Mouse (Mus musculus) limb, embryonic 12.5 days (tissue): ENCODE results near the gene Tcp11. TPM values are rescaled to one million over a fixed set of nuclear protein-coding genes. Genes with fewer than 3 reads are reported as not detected.

ENCODE experiments used
- ATAC-seq: fragments of 200-750 bp; cut with Nextera tagmentation; 2 replicates; pipeline ENCODE4 v1.8.0; 2017; ENCODE audit warnings: low read depth, moderate TSS enrichment; ENCODE audit not compliant: insufficient number of reproducible peaks, insufficient read depth, low FRiP score, low TSS enrichment
- H3K27ac ChIP-seq: fragments of 300-500 bp; sonication (generic); 2 replicates; pipeline ENCODE4 v1.5.1; 2016; ENCODE audit warnings: mild to moderate bottlenecking, moderate library complexity
- H3K27me3 ChIP-seq: fragments of 300-500 bp; sonication (generic); 2 replicates; pipeline ENCODE4 v1.6.1; 2016; ENCODE audit warnings: mild to moderate bottlenecking, moderate library complexity
- H3K36me3 ChIP-seq: fragments of 300-500 bp; sonication (generic); 2 replicates; pipeline ENCODE4 v1.6.1; 2016; ENCODE audit warnings: mild to moderate bottlenecking, moderate library complexity
- H3K4me1 ChIP-seq: fragments of 300-500 bp; sonication (generic); replicated peaks from 2 replicates; pipeline ENCODE4 v1.6.1; 2016
- H3K4me2 ChIP-seq: fragments of 300-500 bp; sonication (generic); 2 replicates; pipeline ENCODE4 v1.6.1; 2016; ENCODE audit warnings: mild to moderate bottlenecking, moderate library complexity
- H3K4me3 ChIP-seq: fragments of 300-500 bp; sonication (generic); replicated peaks from 2 replicates; pipeline ENCODE4 v1.5.1; 2016; ENCODE audit warnings: mild to moderate bottlenecking
- H3K9ac ChIP-seq: fragments of 300-500 bp; sonication (generic); replicated peaks from 2 replicates; pipeline ENCODE4 v1.6.1; 2016; ENCODE audit warnings: mild to moderate bottlenecking, moderate library complexity
- H3K9me3 ChIP-seq: fragments of 300-500 bp; sonication (generic); 2 replicates; pipeline ENCODE4 v1.6.1; 2016; ENCODE audit warnings: mild to moderate bottlenecking, moderate library complexity
- WGBS: fragments of 180-500 bp; shearing (Covaris S2); methylation state at CpG from one replicate; pipeline ENCODE4 v1.1.7; 2016; 5-methylcytosine and 5-hydroxymethylcytosine counted together
- polyA plus RNA-seq: library from polyadenylated mRNA; unstranded; fragments of >200 nt; fragmentation: Nextera tagmentation; extraction: Ambion mirVana; gene quantifications from 2 replicates; pipeline ENCODE4 v1.2.1, GENCODE M21; 2016

Gene Tcp11
- polyA plus RNA-seq, 1 experiment from 2014 or later: 1.2 TPM

- ATAC-seq: no peak
- Histone ChIP-seq H3K4me3 (no peak overlapping the region), H3K36me3 (no peaks in the 10 kb centered on the region), H3K27me3 (peaks cover 7% of the 10 kb centered on the region; the same call in 1 of the 2 replicates), H3K4me2 (no peak overlapping the region), H3K4me1 (peaks cover 26% of the 10 kb centered on the region), H3K27ac (no peak overlapping the region), H3K9ac (no peak overlapping the region), H3K9me3 (peaks cover 5% of the 10 kb centered on the region; the same call in 1 of the 2 replicates)
- WGBS: 80% methylated on average over 6 of the region's 6 CpGs
Measured at GRCm38 (mm10) chr17:28104416-28104815, 24.0 kb upstream of the Tcp11 start.

DNA sequence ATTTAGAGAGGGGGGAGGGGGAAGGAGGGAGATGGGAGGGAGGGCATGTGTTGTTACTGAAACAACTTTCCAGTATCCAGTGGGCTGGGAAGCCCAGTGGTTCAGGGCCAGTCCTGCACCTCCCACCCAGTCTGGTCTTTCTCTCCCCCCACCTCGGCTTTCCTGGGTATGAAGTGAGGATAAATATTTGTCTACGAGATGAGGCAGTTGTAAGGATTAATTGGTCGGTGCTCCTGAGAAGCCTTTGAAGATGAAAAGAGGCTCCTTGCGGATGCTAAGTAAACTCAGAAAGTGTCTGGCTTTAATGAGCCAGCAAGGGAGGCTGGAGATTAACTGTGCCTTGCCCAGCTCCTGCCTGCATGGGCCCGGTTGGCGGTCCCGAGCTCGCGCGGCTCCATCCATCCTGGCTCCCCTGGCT lies 21.5 kb upstream of the Tcp11 start:
- 11% methylated on average over 10 of the region's 10 CpGs for WGBS
- H3K27ac ChIP-seq: peak overlapping the region; percentile 50; the same call in 1 of the 2 replicates

GRCm38 (mm10) chr17:28101284-28101887 lies 20.9 kb upstream of the Tcp11 start:
- Histone ChIP-seq H3K4me2 (peak overlapping the region; percentile 6; the same call in 1 of the 2 replicates), H3K4me3 (no peak overlapping the region), H3K4me1 (peaks cover 45% of the 10 kb centered on the region), H3K9ac (no peak overlapping the region), H3K9me3 (peaks cover 5% of the 10 kb centered on the region; the same call in 1 of the 2 replicates), H3K36me3 (no peaks in the 10 kb centered on the region), H3K27me3 (0 out of 2 replicates have a peak, but pooled peaks cover 3% of the 10 kb centered on the region), H3K27ac (peak overlapping the region; percentile 50; the same call in 1 of the 2 replicates)
- ATAC-seq: no peak
- 15% methylated on average over 12 of the region's 12 CpGs for WGBS

More for the DNA sequence above, 21.5 kb upstream of the Tcp11 start:
- Histone ChIP-seq H3K4me1 (peaks cover 39% of the 10 kb centered on the region), H3K9ac (no peak overlapping the region), H3K27me3 (0 out of 2 replicates have a peak, but pooled peaks cover 7% of the 10 kb centered on the region), H3K4me3 (no peak overlapping the region), H3K9me3 (peaks cover 5% of the 10 kb centered on the region; the same call in 1 of the 2 replicates), H3K36me3 (no peaks in the 10 kb centered on the region), H3K4me2 (0 out of 2 replicates have a peak overlapping the region, but pooled peaks have one; percentile 6)
- no peak for ATAC-seq

DNA sequence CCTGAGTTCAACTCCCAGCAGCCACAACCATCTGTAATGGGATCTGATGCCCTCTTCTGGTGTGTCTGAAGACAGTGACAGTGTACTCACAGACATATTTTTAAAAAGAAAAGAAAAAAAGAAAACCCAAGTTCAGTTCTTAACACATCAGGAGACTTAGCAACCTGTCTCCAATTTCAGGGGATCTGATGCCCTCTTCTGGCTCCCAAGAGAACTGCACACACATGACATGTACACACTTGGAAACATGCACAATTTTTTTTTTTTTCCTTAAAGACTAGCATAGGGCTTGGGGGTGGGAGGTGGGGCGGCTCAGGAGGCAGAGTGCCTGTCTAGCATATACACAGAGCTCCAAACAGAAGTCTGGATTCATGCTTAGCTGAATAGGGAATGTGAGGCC lies 20.2 kb upstream of the Tcp11 start:
- no peak for ATAC-seq
- H3K4me2 ChIP-seq: no peak overlapping the region
- 77% methylated on average over 1 of the region's 1 CpGs for WGBS
- H3K36me3 ChIP-seq: no peaks in the 10 kb centered on the region
- H3K27me3 ChIP-seq: 0 out of 2 replicates have a peak, but pooled peaks cover 3% of the 10 kb centered on the region
- H3K4me1 ChIP-seq: peaks cover 46% of the 10 kb centered on the region
- H3K4me3 ChIP-seq: no peak overlapping the region
- no peak overlapping the region for H3K9ac ChIP-seq
- no peak overlapping the region for H3K27ac ChIP-seq
- peaks cover 5% of the 10 kb centered on the region; the same call in 1 of the 2 replicates for H3K9me3 ChIP-seq

GRCm38 (mm10) chr17:28099086-28099485 lies 18.6 kb upstream of the Tcp11 start:
- Histone ChIP-seq H3K4me1 (peaks cover 46% of the 10 kb centered on the region), H3K27ac (0 out of 2 replicates have a peak overlapping the region, but pooled peaks have one; percentile 17), H3K27me3 (0 out of 2 replicates have a peak, but pooled peaks cover 3% of the 10 kb centered on the region), H3K9ac (no peak overlapping the region), H3K9me3 (peaks cover 5% of the 10 kb centered on the region; the same call in 1 of the 2 replicates), H3K4me2 (peak overlapping the region; percentile 19; the same call in 1 of the 2 replicates), H3K4me3 (no peak overlapping the region), H3K36me3 (no peaks in the 10 kb centered on the region)
- no peak for ATAC-seq
- WGBS: 11% methylated on average over 3 of the region's 3 CpGs

DNA sequence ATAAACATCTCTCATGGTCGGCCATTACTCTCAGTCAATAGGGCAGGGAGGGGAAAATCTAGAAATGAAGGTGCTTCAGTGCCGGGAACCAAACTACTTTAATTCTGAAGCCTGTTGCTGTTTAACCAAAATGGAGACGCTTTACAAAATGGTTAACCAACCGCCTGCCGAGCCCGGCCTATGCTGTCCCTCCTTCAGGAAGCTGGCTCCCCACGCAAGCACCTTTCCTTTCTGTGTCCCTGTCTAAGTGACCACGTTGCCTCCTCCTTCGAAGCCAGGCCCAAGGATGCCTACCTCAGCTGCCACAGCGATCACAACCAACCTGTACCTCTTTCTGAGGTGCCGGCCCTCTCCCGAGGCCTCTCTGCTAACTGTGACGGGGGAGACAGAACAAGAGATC lies 16.9 kb upstream of the Tcp11 start:
- no peak overlapping the region for H3K4me3 ChIP-seq
- ATAC-seq: no peak

DNA sequence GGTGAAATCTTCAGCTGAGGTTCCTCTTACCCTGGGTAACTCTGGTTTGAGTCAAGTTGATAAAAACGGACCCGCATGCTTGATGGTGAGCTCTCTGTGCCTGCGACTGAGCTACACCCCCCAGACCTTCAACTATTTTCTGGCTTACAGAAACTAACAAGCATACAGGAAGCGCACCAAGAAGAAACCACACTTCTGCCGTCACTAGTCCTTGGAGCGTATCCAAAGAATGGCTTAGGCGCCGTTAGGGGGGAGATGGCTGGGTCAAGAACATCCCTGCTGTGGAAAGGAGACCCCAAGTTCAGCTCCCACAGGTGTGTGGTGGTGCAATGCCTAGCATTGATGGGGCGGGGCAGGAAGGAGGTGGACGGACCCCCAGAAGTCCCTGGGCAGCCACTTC lies 16.0 kb upstream of the Tcp11 start:
- WGBS: 84% methylated on average over 10 of the region's 10 CpGs
- Histone ChIP-seq H3K4me2 (no peak overlapping the region), H3K27me3 (0 out of 2 replicates have a peak, but pooled peaks cover 3% of the 10 kb centered on the region), H3K9me3 (peaks cover 16% of the 10 kb centered on the region; the same call in 1 of the 2 replicates), H3K4me3 (no peak overlapping the region), H3K4me1 (peaks cover 34% of the 10 kb centered on the region), H3K36me3 (no peaks in the 10 kb centered on the region), H3K27ac (no peak overlapping the region), H3K9ac (no peak overlapping the region)
- no peak for ATAC-seq

More for the DNA sequence above, 16.9 kb upstream of the Tcp11 start:
- Histone ChIP-seq H3K9ac (no peak overlapping the region), H3K27ac (no peak overlapping the region), H3K4me1 (peaks cover 43% of the 10 kb centered on the region), H3K9me3 (peaks cover 10% of the 10 kb centered on the region; the same call in 1 of the 2 replicates), H3K27me3 (0 out of 2 replicates have a peak, but pooled peaks cover 3% of the 10 kb centered on the region), H3K36me3 (no peaks in the 10 kb centered on the region), H3K4me2 (no peak overlapping the region)
- 85% methylated on average over 13 of the region's 13 CpGs for WGBS

GRCm38 (mm10) chr17:28093837-28094236 lies 13.4 kb upstream of the Tcp11 start:
- no peak for ATAC-seq
- H3K27me3 ChIP-seq: 0 out of 2 replicates have a peak, but pooled peaks cover 3% of the 10 kb centered on the region
- peaks cover 10% of the 10 kb centered on the region; the same call in 1 of the 2 replicates for H3K9me3 ChIP-seq
- H3K4me2 ChIP-seq: no peak overlapping the region
- no peak overlapping the region for H3K4me3 ChIP-seq
- H3K9ac ChIP-seq: no peak overlapping the region
- H3K27ac ChIP-seq: no peak overlapping the region
- peaks cover 22% of the 10 kb centered on the region for H3K4me1 ChIP-seq
- no peaks in the 10 kb centered on the region for H3K36me3 ChIP-seq
- 87% methylated on average over 3 of the region's 3 CpGs for WGBS

DNA sequence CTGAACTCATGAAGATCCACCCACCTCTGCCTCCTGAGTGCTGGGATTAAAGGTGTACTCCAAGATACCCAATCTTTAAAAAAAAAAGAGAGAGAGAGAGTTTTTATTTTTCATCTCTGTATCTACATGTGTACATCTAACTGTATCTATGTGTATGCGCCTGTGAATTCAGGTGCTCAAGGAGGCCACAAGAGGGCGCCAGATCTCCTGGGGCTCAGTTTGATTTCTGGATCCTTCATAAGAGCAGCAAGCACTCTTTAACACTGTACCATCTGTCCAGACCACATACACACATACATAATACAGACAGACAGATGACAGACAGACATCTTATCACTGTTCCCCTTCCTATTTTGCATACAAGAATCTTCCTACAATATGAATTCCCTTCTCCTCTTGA lies 11.9 kb upstream of the Tcp11 start:
- Histone ChIP-seq H3K4me3 (no peak overlapping the region), H3K9ac (no peak overlapping the region), H3K4me2 (no peak overlapping the region), H3K36me3 (no peaks in the 10 kb centered on the region), H3K4me1 (peaks cover 14% of the 10 kb centered on the region), H3K9me3 (peaks cover 10% of the 10 kb centered on the region; the same call in 1 of the 2 replicates), H3K27ac (no peak overlapping the region), H3K27me3 (no peaks in the 10 kb centered on the region)
- no peak for ATAC-seq
- WGBS: 94% methylated on average over 2 of the region's 2 CpGs

- Histone ChIP-seq H3K4me1 (peaks cover 28% of the 10 kb centered on the region; the same call in 1 of the 2 replicates), H3K4me3 (no peak overlapping the region), H3K27ac (no peak overlapping the region), H3K4me2 (no peak overlapping the region), H3K36me3 (no peaks in the 10 kb centered on the region), H3K27me3 (peaks cover 5% of the 10 kb centered on the region; the same call in 1 of the 2 replicates), H3K9me3 (peaks cover 7% of the 10 kb centered on the region; the same call in 1 of the 2 replicates), H3K9ac (no peak overlapping the region)
- ATAC-seq: no peak
- 97% methylated on average over 6 of the region's 6 CpGs for WGBS
Measured at GRCm38 (mm10) chr17:28088718-28089117, 8.3 kb upstream of the Tcp11 start.

GRCm38 (mm10) chr17:28087430-28087829 lies 7.0 kb upstream of the Tcp11 start:
- Histone ChIP-seq H3K4me3 (no peak overlapping the region), H3K9ac (no peak overlapping the region), H3K4me1 (peaks cover 28% of the 10 kb centered on the region; the same call in 1 of the 2 replicates), H3K4me2 (no peak overlapping the region), H3K27me3 (peaks cover 13% of the 10 kb centered on the region; the same call in 1 of the 2 replicates), H3K27ac (0 out of 2 replicates have a peak overlapping the region, but pooled peaks have one; percentile 32), H3K9me3 (peaks cover 7% of the 10 kb centered on the region; the same call in 1 of the 2 replicates), H3K36me3 (no peaks in the 10 kb centered on the region)
- no peak for ATAC-seq
- 31% methylated on average over 5 of the region's 5 CpGs for WGBS
